Comparison of ENCODE assay signal across 8 mouse cellular contexts in the genomic region with DNA sequence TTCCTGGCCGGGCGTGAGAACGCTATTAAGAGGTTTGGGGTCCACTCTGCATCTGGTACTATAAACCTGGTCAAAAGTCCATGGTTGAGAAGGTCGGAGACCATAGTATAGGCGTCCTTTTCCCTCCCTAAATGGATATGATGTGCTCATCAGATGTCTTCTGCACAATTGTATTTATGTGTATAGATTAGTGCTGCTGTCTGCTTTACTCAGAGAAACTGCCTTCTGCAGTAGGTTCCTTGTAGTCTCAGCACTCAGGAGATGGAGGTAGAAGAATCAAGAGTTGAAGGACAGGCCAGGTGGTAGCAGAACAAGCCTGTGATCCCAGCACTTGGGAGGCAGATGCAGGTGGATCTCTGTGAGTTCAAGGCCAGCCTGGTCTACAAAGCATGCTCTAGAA. TPM values are rescaled to one million over a fixed set of nuclear protein-coding genes. Genes with fewer than 3 reads are reported as not detected.
DNase-seq lines count a peak whose midpoint lies in the region; ATAC-seq and TF ChIP-seq lines count a peak whose summit lies in the region.

No protein-coding gene starts in this region.

- peak; percentile 44 for ATAC-seq in lung, embryonic 15.5 days (ENCODE audit: borderline replicate concordance, extremely low read depth, low FRiP score, low TSS enrichment)
- ATAC-seq in embryonic facial prominence, embryonic 15.5 days (ENCODE audit: insufficient number of reproducible peaks, low FRiP score, low TSS enrichment, low read depth), result no peak
- ATAC-seq in inflammation-experienced regulatory T-cells, adult 6 months, result peak; percentile 11
- peak; percentile 29; the same call in 1 of the 2 replicates for ATAC-seq in midbrain, postnatal 0 days (ENCODE audit: low FRiP score)

- no peaks in the 10 kb centered on the region for H3K9me3 ChIP-seq in lung, embryonic 15.5 days
- H3K9me3 ChIP-seq in embryonic facial prominence, embryonic 15.5 days (replicated peaks), result no peaks in the 10 kb centered on the region
- H3K9me3 ChIP-seq in midbrain, postnatal 0 days (ENCODE audit: low read length), result no peaks in the 10 kb centered on the region

- peak overlapping the region; percentile 3; the same call in 1 of the 2 replicates for H3K9ac ChIP-seq in lung, embryonic 15.5 days
- H3K9ac ChIP-seq in embryonic facial prominence, embryonic 15.5 days, result no peak overlapping the region
- no peak overlapping the region for H3K9ac ChIP-seq in midbrain, postnatal 0 days (replicated peaks; ENCODE audit: low read length, poor library complexity, severe bottlenecking)

- 4% methylated on average over 5 of the region's 5 CpGs for WGBS in lung, embryonic 15.5 days
- 5% methylated on average over 5 of the region's 5 CpGs for WGBS in embryonic facial prominence, embryonic 15.5 days
- 6% methylated on average over 5 of the region's 5 CpGs for WGBS in midbrain, postnatal 0 days

- no peaks in the 10 kb centered on the region for H3K4me1 ChIP-seq in lung, embryonic 15.5 days
- peaks cover 4% of the 10 kb centered on the region for H3K4me1 ChIP-seq in embryonic facial prominence, embryonic 15.5 days
- no peaks in the 10 kb centered on the region for H3K4me1 ChIP-seq in midbrain, postnatal 0 days (ENCODE audit: insufficient read depth, low read length)

- H3K36me3 ChIP-seq in lung, embryonic 15.5 days, result no peaks in the 10 kb centered on the region
- no peaks in the 10 kb centered on the region for H3K36me3 ChIP-seq in embryonic facial prominence, embryonic 15.5 days
- no peaks in the 10 kb centered on the region for H3K36me3 ChIP-seq in midbrain, postnatal 0 days (ENCODE audit: insufficient read depth, low read length)

- H3K27me3 ChIP-seq in lung, embryonic 15.5 days, result no peaks in the 10 kb centered on the region
- H3K27me3 ChIP-seq in embryonic facial prominence, embryonic 15.5 days, result no peaks in the 10 kb centered on the region
- H3K27me3 ChIP-seq in midbrain, postnatal 0 days (ENCODE audit: insufficient read depth, low read length), result no peaks in the 10 kb centered on the region

- TF ChIP-seq CTCF in midbrain, postnatal 0 days (IDR thresholded peaks at IDR 0.05), result no peak

- H3K27ac ChIP-seq in lung, embryonic 15.5 days, result no peak overlapping the region
- H3K27ac ChIP-seq in embryonic facial prominence, embryonic 15.5 days (replicated peaks), result peak overlapping the region; percentile 23
- H3K27ac ChIP-seq in midbrain, postnatal 0 days (ENCODE audit: low read depth, low read length), result no peak overlapping the region

- H3K4me3 ChIP-seq in lung, embryonic 15.5 days, result peak overlapping the region; percentile 45
- H3K4me3 ChIP-seq in embryonic facial prominence, embryonic 15.5 days (replicated peaks), result peak overlapping the region; percentile 43
- H3K4me3 ChIP-seq in midbrain, postnatal 0 days (ENCODE audit: low read depth, low read length), result peak overlapping the region; percentile 32

- DNase-seq in lung, postnatal 4 days, result no peak
- DNase-seq in midbrain, postnatal 0 days (ENCODE audit: low spot score), result no peak
- no peak for DNase-seq in right cerebral cortex, postnatal 14 days
- no peak for DNase-seq in yolk sac, embryonic 10.5 days (ENCODE audit: low spot score)
- DNase-seq in frontal cortex, postnatal 14 days (ENCODE audit: low spot score in 2 of 2), result no peak

- peak overlapping the region; percentile 56 for H3K4me2 ChIP-seq in lung, embryonic 15.5 days
- H3K4me2 ChIP-seq in embryonic facial prominence, embryonic 15.5 days (replicated peaks), result peak overlapping the region; percentile 40
- peak overlapping the region; percentile 53 for H3K4me2 ChIP-seq in midbrain, postnatal 0 days (ENCODE audit: low read depth, low read length, poor library complexity, severe bottlenecking)

RNA-seq across cellular contexts. Expression of gene Creb3l2, which starts 22.6 kb away (rescaled TPM):
- polyA plus RNA-seq in lung, embryonic 15.5 days (2015; fragmentation: Nextera tagmentation; extraction: Ambion mirVana), result 27.8 and 28.0 TPM in 2 replicates
- 27.3 and 28.1 TPM in 2 replicates for polyA plus RNA-seq in embryonic facial prominence, embryonic 15.5 days (2015; fragmentation: Nextera tagmentation; extraction: Ambion mirVana)
- 1 to 10 TPM; 2.3 to 3.6 (median 2.6) TPM for polyA plus RNA-seq in inflammation-experienced regulatory T-cells, adult 6 months (2017; shearing (Covaris generic))
- 3.9 and 4.5 TPM in 2 replicates for total RNA-seq in midbrain, postnatal 0 days (2014; rRNA removed)
- 1.9 and 2.1 TPM in 2 replicates for polyA plus RNA-seq in midbrain, postnatal 0 days (2015; fragmentation: Nextera tagmentation; extraction: Ambion mirVana)
